Mouse (Mus musculus): ENCODE measurements around the gene Prkca.

GRCm38 (mm10) chr11:108279748-108280373, 63.9 kb downstream of the Prkca start:
- TF ChIP-seq CTCF (IDR thresholded peaks at IDR 0.05; ENCODE audit: low read depth, low read length) (no peak), POLR2A (IDR thresholded peaks at IDR 0.05; ENCODE audit: insufficient read depth, low read length) (no peak), EP300 (IDR thresholded peaks at IDR 0.05; ENCODE audit: insufficient read depth, low read depth, low read length) (no peak)
